Comparison of ENCODE assay signal across 8 mouse cellular contexts in the genomic region with DNA sequence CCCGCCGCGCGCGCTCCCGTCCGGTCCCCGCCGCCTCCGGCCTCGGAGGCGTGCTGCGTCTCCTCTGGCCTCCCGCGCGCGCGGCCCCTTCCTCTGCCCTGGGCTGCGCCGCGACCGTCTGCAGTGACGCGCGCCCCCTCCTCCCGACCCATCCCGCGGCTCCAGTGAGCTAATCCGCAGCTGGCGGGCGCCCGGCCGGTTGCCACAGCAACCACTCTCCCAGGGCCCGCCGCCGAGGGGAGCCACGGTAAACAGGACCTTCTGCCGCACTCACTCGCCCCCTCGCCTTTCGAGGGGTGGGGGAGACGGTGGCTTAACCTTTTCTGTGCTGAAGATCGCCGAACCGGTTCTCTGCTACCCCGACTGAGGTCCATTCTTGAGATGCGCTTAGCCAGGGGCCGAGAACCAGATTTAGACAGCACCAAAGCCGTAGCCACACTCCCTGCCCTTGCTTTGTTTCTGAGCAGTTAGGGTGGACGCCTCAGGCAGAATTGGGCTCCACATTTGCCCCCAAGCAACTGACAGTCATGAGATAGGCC. TPM values are rescaled to one million over a fixed set of nuclear protein-coding genes. Genes with fewer than 3 reads are reported as not detected.
DNase-seq lines count a peak whose midpoint lies in the region; ATAC-seq and TF ChIP-seq lines count a peak whose summit lies in the region.

A gene (minus strand): TSS at position 145 of the 539 bp plus-strand sequence.

- intact Hi-C loops in heart, postnatal 10 days (cut with DNase I): no loop called here

- no peaks in the 10 kb centered on the region for H3K36me3 ChIP-seq in forebrain, postnatal 0 days (ENCODE audit: insufficient read depth)
- no peaks in the 10 kb centered on the region for H3K36me3 ChIP-seq in liver, embryonic 15.5 days (replicated peaks)

- peak; percentile 52; the same call in 1 of the 2 replicates for TF ChIP-seq POLR2A in olfactory bulb, adult 2 months (IDR thresholded peaks at IDR 0.05; ENCODE audit: insufficient read depth, low read depth, low read length)

- H3K4me2 ChIP-seq in forebrain, postnatal 0 days (ENCODE audit: low read depth): peak within 1 kb of the TSS; percentile 67
- peak within 1 kb of the TSS; percentile 68 for H3K4me2 ChIP-seq in liver, embryonic 15.5 days

- H3K4me3 ChIP-seq in forebrain, postnatal 0 days (ENCODE audit: low read depth, low read length): peak within 1 kb of the TSS; percentile 83
- peak within 1 kb of the TSS; percentile 57 for H3K4me3 ChIP-seq in liver, embryonic 15.5 days (replicated peaks)
- peak within 1 kb of the TSS; percentile 85 for H3K4me3 ChIP-seq in olfactory bulb, adult 2 months (ENCODE audit: insufficient read depth, low read depth, low read length)

- H3K27ac ChIP-seq in forebrain, postnatal 0 days (ENCODE audit: low read depth, low read length): peak within 1 kb of the TSS; percentile 87
- H3K27ac ChIP-seq in liver, embryonic 15.5 days (replicated peaks): no peak within 1 kb of the TSS
- H3K27ac ChIP-seq in olfactory bulb, adult 2 months (ENCODE audit: insufficient read depth, low read depth, low read length): peak within 1 kb of the TSS; percentile 78

- no peaks in the 10 kb centered on the region for H3K9me3 ChIP-seq in forebrain, postnatal 0 days (ENCODE audit: low read length)
- no peaks in the 10 kb centered on the region for H3K9me3 ChIP-seq in liver, embryonic 15.5 days (replicated peaks)

- peak; percentile 96 for ATAC-seq in forebrain, postnatal 0 days
- peak; percentile 54 for ATAC-seq in liver, embryonic 15.5 days (ENCODE audit: insufficient read depth)

- peaks cover 31% of the 10 kb centered on the region for H3K4me1 ChIP-seq in forebrain, postnatal 0 days (ENCODE audit: insufficient read depth)
- peaks cover 13% of the 10 kb centered on the region for H3K4me1 ChIP-seq in liver, embryonic 15.5 days (replicated peaks)
- peaks cover 24% of the 10 kb centered on the region for H3K4me1 ChIP-seq in olfactory bulb, adult 2 months (ENCODE audit: control insufficient read depth, insufficient read depth, low read length)

- H3K27me3 ChIP-seq in forebrain, postnatal 0 days (ENCODE audit: insufficient read depth, low read length): no peaks in the 10 kb centered on the region
- H3K27me3 ChIP-seq in liver, embryonic 15.5 days: peaks cover 68% of the 10 kb centered on the region

- peak; percentile 93 for DNase-seq in Muller cell, postnatal 12 days (ENCODE audit: inconsistent ontology term)
- DNase-seq in cerebellum, adult 18-20 months: peak; percentile 58 to 74
- peak; percentile 93 for DNase-seq in forebrain, postnatal 0 days
- peak; percentile 88 to 89 for DNase-seq in heart, postnatal 10 days
- DNase-seq in layer of hippocampus, adult 18-20 months (ENCODE audit: low spot score in 2 of 2): peak; percentile 85 to 92
- DNase-seq in urinary bladder, postnatal 14 days (ENCODE audit: low spot score): peak; percentile 74

- 2% methylated on average over 41 of the region's 50 CpGs for WGBS in forebrain, postnatal 0 days
- 3% methylated on average over 50 of the region's 50 CpGs for WGBS in liver, embryonic 15.5 days (ENCODE audit: insufficient replicate concordance)
- WGBS in olfactory bulb, adult 2 months: under 1% methylated on average over 49 of the region's 50 CpGs

- H3K9ac ChIP-seq in forebrain, postnatal 0 days: peak within 1 kb of the TSS; percentile 75
- H3K9ac ChIP-seq in liver, embryonic 15.5 days: peak within 1 kb of the TSS; percentile 32; the same call in 1 of the 2 replicates

- TF ChIP-seq CTCF in forebrain, postnatal 0 days (IDR thresholded peaks at IDR 0.05; ENCODE audit: low read depth): no peak
- TF ChIP-seq CTCF in olfactory bulb, adult 2 months (IDR thresholded peaks at IDR 0.05; ENCODE audit: insufficient read depth, low read depth, low read length): no peak

RNA-seq across cellular contexts. Expression of the gene that starts here (rescaled TPM):
- 11.2 and 13.7 TPM in 2 replicates for total RNA-seq in forebrain, postnatal 0 days (2014; rRNA removed)
- polyA plus RNA-seq in forebrain, postnatal 0 days (2015; fragmentation: Nextera tagmentation; extraction: Ambion mirVana): 5.4 and 8.2 TPM in 2 replicates
- total RNA-seq in heart, postnatal 10 days (2021): 10 to 100 TPM; 22.9 to 23.7 TPM
- 10 to 100 TPM; 37.6 to 38.9 TPM for total RNA-seq in layer of hippocampus, adult 18-20 months (2021)
- polyA plus RNA-seq in liver, embryonic 15.5 days (2015; fragmentation: Nextera tagmentation; extraction: Ambion mirVana): 1.5 TPM in 2 replicates
- polyA plus RNA-seq in olfactory bulb, adult 2 months (2012; ENCODE audit: insufficient read depth, insufficient read length, low replicate concordance, missing spikeins): not detected in 2 replicates
